Mouse (Mus musculus) hindbrain, embryonic 10.5 days (tissue): ENCODE results near the gene Slc8a3. TPM values are rescaled to one million over a fixed set of nuclear protein-coding genes. Genes with fewer than 3 reads are reported as not detected.
A peak's percentile ranks its signal among the peaks of the same experiment; 100 is the strongest.

Source experiments
- DNase-seq: peaks from one replicate; pipeline ENCODE4 v3.0.0-alpha.2; 2017; ENCODE audit warnings: low spot score
- H3K27ac ChIP-seq: fragments of 300-500 bp; sonication (generic); 2 replicates; pipeline ENCODE4 v1.5.1; 2016; ENCODE audit warnings: mild to moderate bottlenecking, moderate library complexity
- H3K27me3 ChIP-seq: fragments of 300-500 bp; sonication (generic); 2 replicates; pipeline ENCODE4 v1.6.1; 2016; ENCODE audit warnings: mild to moderate bottlenecking; ENCODE audit not compliant: poor library complexity, insufficient read depth, severe bottlenecking
- H3K36me3 ChIP-seq: fragments of 300-500 bp; sonication (generic); 2 replicates; pipeline ENCODE4 v1.6.1; 2016; ENCODE audit warnings: mild to moderate bottlenecking, moderate library complexity
- H3K4me1 ChIP-seq: fragments of 300-500 bp; sonication (generic); replicated peaks from 2 replicates; pipeline ENCODE4 v1.6.1; 2016; ENCODE audit warnings: mild to moderate bottlenecking
- H3K4me3 ChIP-seq: fragments of 300-500 bp; sonication (generic); 2 replicates; pipeline ENCODE4 v1.5.1; 2016; ENCODE audit warnings: mild to moderate bottlenecking, moderate library complexity
- H3K9me3 ChIP-seq: fragments of 300-500 bp; sonication (generic); 2 replicates; pipeline ENCODE4 v1.6.1; 2016; ENCODE audit warnings: mild to moderate bottlenecking, moderate library complexity
- WGBS: fragments of 180-500 bp; shearing (Covaris S2); methylation state at CpG from one replicate; pipeline ENCODE4 v1.1.7; 2016; 5-methylcytosine and 5-hydroxymethylcytosine counted together
- polyA plus RNA-seq: library from polyadenylated mRNA; unstranded; fragments of >200 nt; fragmentation: Nextera tagmentation; extraction: Ambion mirVana; gene quantifications from 2 replicates; pipeline ENCODE4 v1.2.1, GENCODE M21; 2016

Gene Slc8a3
- polyA plus RNA-seq, 1 experiment from 2014 or later, result 2.3 TPM

DNA sequence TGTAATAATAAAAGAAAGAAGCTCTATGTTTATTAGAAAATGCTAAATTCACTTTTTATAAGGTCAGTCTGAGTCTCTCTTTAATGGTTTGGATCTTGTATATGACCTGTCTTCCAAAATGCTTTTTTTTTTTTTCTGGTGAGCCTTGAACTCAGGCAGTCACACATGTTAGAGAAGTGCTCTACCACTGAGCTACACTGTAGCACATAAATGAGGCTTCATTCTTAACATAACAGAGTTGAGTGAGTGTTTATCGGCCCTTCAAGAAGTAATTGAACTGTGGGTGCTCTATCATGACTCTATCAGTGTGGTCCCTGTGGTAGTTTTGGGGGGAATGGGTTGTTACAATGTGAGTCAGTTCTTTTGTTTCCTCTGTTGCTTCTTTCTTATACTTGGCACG lies 139.0 kb downstream of the Slc8a3 start:
- H3K4me1 ChIP-seq, result no peaks in the 10 kb centered on the region
- 84% methylated on average over 2 of the region's 2 CpGs for WGBS
- H3K27me3 ChIP-seq, result peaks cover 7% of the 10 kb centered on the region
- H3K36me3 ChIP-seq, result no peaks in the 10 kb centered on the region
- DNase-seq, result no peak
- no peak overlapping the region for H3K4me3 ChIP-seq
- H3K9me3 ChIP-seq, result no peaks in the 10 kb centered on the region
- no peak overlapping the region for H3K27ac ChIP-seq

DNA sequence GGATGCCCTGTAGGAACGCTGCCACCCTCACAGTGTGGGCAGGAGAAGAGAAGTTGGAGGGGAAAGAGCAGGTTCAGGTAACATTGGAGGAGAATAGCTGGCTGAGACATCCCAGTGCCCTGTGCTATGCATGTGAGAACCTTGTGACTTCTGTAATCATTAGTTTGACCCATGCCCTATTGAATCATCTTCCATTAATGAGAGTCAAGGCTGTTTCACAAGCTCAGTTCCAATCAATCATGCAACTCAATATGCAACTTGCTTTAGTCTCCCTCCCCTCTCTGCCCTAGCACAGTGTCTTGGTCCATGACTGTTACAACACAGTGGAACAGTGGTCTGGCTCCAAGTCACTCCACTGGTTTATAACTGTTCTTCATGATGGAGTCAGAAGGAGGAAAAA lies 143.3 kb downstream of the Slc8a3 start:
- Histone ChIP-seq H3K4me3 (no peak overlapping the region), H3K36me3 (peaks cover 14% of the 10 kb centered on the region), H3K27me3 (no peaks in the 10 kb centered on the region), H3K4me1 (no peaks in the 10 kb centered on the region), H3K27ac (no peak overlapping the region), H3K9me3 (no peaks in the 10 kb centered on the region)
- 86% methylated on average over 1 of the region's 1 CpGs for WGBS
- no peak for DNase-seq

DNA sequence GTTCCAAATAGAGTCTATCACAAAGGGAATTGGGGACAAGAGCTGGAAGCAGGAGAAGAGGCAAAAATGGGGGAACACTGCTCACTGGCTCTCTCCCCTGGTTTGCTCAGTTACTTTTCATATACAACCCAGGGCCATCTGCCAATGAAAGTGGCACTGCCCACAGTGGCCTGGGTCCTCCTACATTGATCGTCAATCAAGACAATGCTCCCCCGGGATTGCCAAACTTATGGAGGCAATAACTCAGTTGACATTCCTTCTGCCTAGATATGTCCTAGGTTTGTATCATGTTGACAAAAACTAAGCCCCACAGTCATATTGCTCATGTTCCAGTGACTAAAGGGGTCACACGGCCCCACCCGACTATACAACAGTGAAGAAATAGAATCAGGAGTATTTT lies 144.0 kb downstream of the Slc8a3 start:
- Histone ChIP-seq H3K4me3 (no peak overlapping the region), H3K9me3 (no peaks in the 10 kb centered on the region)
- 91% methylated on average over 4 of the region's 4 CpGs for WGBS

DNA sequence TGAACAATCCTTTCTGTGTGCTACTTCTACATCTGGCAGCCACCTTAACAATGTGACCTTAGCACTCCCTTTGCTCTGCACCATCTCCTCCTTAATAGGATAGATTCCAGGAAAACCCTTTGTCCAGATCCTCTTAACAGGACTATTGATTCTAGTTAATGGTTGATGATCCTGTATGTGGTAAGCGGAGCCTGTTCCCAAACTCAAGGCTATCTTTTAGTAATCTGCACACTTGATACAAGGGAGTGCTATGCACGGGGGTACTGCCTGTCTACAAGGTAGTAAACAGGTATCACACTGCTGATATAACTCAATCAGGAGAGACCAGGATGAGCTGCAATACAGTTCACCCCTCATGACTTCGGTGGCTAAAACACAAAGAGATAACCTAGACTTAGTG lies 144.6 kb downstream of the Slc8a3 start:
- Histone ChIP-seq H3K4me1 (no peaks in the 10 kb centered on the region), H3K9me3 (no peaks in the 10 kb centered on the region), H3K27ac (no peak overlapping the region), H3K27me3 (no peaks in the 10 kb centered on the region), H3K36me3 (peaks cover 21% of the 10 kb centered on the region), H3K4me3 (no peak overlapping the region)
- no peak for DNase-seq
- WGBS, result 89% methylated on average over 3 of the region's 3 CpGs

More for the DNA sequence above, 144.0 kb downstream of the Slc8a3 start:
- peaks cover 17% of the 10 kb centered on the region for H3K36me3 ChIP-seq
- H3K27ac ChIP-seq, result no peak overlapping the region
- no peak for DNase-seq
- no peaks in the 10 kb centered on the region for H3K4me1 ChIP-seq
- H3K27me3 ChIP-seq, result no peaks in the 10 kb centered on the region

DNA sequence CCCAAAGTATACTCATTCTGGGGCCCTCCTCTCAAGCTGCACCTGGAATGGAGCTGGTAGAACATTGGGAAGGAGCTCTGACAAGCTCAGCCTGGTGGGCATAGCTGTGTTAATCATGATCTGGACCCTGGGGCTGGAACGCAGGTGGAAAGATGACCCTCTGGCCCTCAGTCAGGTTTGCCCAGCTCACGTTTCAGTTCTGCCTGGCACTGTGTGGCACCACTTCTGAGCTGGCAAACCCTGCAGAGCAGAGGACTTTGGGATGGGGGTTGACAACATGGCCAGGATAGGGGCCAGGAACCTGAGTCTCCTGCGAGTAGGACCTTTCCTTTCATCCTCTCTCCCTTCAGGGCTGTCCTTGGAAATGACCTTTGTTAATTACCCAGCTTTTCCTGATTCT lies 146.3 kb downstream of the Slc8a3 start:
- Histone ChIP-seq H3K4me1 (no peaks in the 10 kb centered on the region), H3K27me3 (no peaks in the 10 kb centered on the region), H3K27ac (no peak overlapping the region), H3K36me3 (peaks cover 23% of the 10 kb centered on the region), H3K4me3 (no peak overlapping the region), H3K9me3 (no peaks in the 10 kb centered on the region)
- 90% methylated on average over 3 of the region's 3 CpGs for WGBS
- DNase-seq, result no peak

DNA sequence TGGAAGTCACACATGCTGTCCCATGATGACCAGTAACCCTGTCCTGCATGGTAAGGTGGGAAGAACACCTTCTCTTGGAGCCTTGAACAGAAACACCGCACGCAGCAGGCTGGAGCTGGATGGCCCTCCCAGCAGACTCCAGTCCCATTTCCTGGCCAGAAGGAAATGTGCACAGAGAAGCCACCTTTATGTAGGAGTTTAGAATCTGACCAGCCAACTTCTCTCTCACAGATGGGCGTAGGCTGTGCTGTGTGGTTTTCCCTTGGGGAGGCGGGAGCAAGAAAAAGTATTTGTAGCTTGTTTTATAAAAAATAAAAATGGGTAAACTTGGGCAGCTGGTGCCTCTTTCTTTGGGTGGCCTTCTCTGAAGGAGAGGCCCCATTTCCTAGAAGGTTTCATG lies 146.9 kb downstream of the Slc8a3 start:
- no peak overlapping the region for H3K4me3 ChIP-seq
- H3K27ac ChIP-seq, result no peak overlapping the region
- peaks cover 23% of the 10 kb centered on the region for H3K36me3 ChIP-seq
- no peak for DNase-seq
- H3K4me1 ChIP-seq, result no peaks in the 10 kb centered on the region
- no peaks in the 10 kb centered on the region for H3K27me3 ChIP-seq
- no peaks in the 10 kb centered on the region for H3K9me3 ChIP-seq
- 92% methylated on average over 4 of the region's 4 CpGs for WGBS

DNA sequence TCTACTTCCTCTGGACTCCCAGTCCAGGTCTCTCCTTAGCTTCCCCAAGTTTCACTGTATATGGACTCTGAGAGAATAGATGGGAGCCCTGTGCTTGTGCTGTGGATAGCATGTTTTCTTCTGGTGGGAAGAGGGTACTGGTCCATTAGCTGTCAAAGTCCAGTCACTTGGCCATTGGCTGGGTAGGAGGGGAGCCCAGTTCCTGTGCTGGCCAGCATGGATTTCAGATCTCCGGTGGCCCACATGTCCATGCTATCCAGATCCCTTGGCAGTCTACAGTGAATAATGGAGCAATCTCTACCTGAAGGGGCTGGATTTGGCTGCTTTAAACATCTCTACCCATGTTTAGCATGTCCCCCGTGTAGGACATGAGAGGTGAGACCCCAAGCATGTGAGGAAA lies 148.0 kb downstream of the Slc8a3 start:
- DNase-seq, result no peak

DNA sequence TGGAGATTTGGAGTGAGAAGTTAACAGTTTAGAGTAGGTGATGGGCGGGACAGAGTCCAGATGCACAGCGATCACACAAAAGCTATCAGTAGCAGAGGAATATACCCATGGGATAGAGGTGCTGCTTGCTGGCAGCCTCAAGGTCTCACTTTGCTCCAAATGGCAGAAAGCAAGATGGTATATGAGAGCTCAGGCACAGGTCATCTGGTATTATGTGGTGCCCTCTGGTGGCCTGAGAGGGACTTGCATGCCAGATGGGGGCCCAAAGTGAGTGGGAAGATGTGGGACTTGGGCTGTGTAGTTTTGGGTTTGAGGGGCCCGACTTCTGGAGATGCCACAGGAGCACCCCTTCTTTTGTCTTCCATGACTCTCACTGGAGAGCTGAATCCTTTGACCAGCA lies 150.9 kb downstream of the Slc8a3 start:
- Histone ChIP-seq H3K4me3 (no peak overlapping the region), H3K9me3 (no peaks in the 10 kb centered on the region), H3K4me1 (no peaks in the 10 kb centered on the region), H3K27ac (no peak overlapping the region), H3K36me3 (peaks cover 50% of the 10 kb centered on the region), H3K27me3 (no peaks in the 10 kb centered on the region)
- 60% methylated on average over 3 of the region's 3 CpGs for WGBS
- peak; percentile 75 for DNase-seq

More for the DNA sequence above, 148.0 kb downstream of the Slc8a3 start:
- Histone ChIP-seq H3K4me1 (no peaks in the 10 kb centered on the region), H3K36me3 (peaks cover 33% of the 10 kb centered on the region), H3K27me3 (no peaks in the 10 kb centered on the region), H3K4me3 (no peak overlapping the region), H3K27ac (no peak overlapping the region), H3K9me3 (no peaks in the 10 kb centered on the region)
- 91% methylated on average over 2 of the region's 2 CpGs for WGBS

DNA sequence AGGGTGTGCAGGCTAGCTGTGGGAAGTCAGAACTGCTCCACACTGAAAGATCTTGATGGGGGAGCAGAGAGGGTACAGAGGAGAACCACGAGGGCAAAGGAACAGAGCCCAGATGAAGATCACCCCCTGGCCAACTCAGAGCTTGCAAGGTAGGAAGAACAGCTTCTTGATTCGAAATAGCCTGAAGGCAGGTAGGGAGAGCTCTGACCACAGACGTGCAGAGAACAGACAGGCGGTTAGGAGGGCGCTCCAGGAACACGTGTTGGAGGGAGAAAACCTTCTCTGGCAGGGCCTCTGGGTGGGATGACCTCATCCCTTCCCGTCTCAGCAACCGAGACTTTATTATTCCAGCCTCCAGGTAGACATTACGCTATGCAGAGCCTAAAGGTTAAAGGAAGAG lies 157.7 kb downstream of the Slc8a3 start:
- H3K27me3 ChIP-seq, result no peaks in the 10 kb centered on the region
- no peaks in the 10 kb centered on the region for H3K9me3 ChIP-seq
- peaks cover 51% of the 10 kb centered on the region for H3K36me3 ChIP-seq
- no peak overlapping the region; the same call in 1 of the 2 replicates for H3K27ac ChIP-seq
- DNase-seq, result no peak
- H3K4me1 ChIP-seq, result peaks cover 10% of the 10 kb centered on the region
- 65% methylated on average over 9 of the region's 9 CpGs for WGBS
- H3K4me3 ChIP-seq, result no peak overlapping the region

DNA sequence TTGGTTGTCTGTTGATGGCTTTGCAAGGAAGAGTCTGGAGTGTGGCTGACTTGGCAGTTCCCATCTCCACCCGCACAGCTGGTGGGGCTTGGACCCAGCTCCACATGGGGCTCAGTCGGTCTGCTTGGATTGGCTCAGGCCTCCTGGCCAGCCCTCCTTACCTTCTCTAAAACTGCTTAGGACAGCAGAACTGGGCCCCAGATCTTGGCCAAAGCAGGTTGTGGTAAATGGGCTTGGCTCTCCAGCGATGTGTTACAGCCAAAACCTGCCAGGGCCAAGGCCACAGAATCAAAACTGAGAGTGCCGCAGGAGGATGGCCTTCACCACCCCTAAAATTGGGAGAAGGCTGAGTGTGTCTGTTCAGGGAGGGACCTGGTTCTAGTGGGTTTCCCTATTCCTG lies 159.1 kb downstream of the Slc8a3 start:
- peaks cover 10% of the 10 kb centered on the region for H3K4me1 ChIP-seq
- 95% methylated on average over 4 of the region's 4 CpGs for WGBS
- H3K27me3 ChIP-seq, result no peaks in the 10 kb centered on the region
- no peak overlapping the region for H3K27ac ChIP-seq
- H3K36me3 ChIP-seq, result peaks cover 43% of the 10 kb centered on the region
- no peak overlapping the region for H3K4me3 ChIP-seq
- DNase-seq, result no peak
- H3K9me3 ChIP-seq, result no peaks in the 10 kb centered on the region

DNA sequence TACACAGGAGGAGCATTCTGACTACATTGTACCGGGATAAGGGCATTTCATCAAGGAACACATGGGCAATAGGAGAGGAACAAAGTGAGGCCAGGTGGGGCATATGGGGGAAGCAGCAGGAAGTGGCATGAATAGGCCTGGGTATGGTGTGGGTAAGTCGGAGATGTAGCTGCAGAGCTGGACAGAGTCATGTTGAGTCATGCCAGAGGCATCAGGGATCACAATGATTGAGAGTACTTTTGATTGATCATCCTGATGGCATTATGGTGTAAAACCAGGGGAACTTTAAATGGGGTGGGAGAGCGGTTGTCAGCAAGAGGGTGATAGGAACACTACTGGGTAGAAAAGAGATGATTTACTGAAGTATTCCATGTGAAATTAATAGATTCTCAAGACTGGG lies 160.0 kb downstream of the Slc8a3 start:
- Histone ChIP-seq H3K4me3 (no peak overlapping the region), H3K4me1 (peaks cover 15% of the 10 kb centered on the region), H3K27me3 (no peaks in the 10 kb centered on the region), H3K27ac (no peak overlapping the region), H3K36me3 (peaks cover 35% of the 10 kb centered on the region), H3K9me3 (no peaks in the 10 kb centered on the region)
- no peak for DNase-seq
- WGBS, result 85% methylated on average over 3 of the region's 3 CpGs

DNA sequence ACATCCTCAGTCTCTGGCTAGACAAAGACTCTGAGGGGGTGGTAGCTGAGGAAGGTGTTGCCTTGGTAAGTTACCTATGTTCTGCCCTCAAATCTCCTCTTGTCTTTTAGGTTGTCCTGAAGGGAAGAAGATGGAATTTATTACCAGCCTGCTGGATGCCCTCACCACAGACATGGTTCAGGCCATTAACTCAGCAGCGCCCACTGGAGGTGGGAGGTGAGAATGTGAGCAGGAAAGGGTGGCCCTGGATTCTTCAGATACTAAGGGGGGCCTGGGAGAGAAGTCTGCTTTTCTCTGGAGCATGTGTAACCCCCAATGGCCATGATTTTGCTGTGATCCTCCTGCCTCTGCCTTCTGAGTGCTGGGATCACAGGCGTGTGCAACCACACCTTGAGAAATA lies 162.9 kb downstream of the Slc8a3 start:
- H3K9me3 ChIP-seq, result no peaks in the 10 kb centered on the region
- no peaks in the 10 kb centered on the region for H3K27me3 ChIP-seq
- DNase-seq, result no peak
- WGBS, result 85% methylated on average over 2 of the region's 2 CpGs
- H3K4me3 ChIP-seq, result no peak overlapping the region
- H3K4me1 ChIP-seq, result peaks cover 30% of the 10 kb centered on the region
- H3K27ac ChIP-seq, result no peak overlapping the region
- peaks cover 45% of the 10 kb centered on the region for H3K36me3 ChIP-seq

DNA sequence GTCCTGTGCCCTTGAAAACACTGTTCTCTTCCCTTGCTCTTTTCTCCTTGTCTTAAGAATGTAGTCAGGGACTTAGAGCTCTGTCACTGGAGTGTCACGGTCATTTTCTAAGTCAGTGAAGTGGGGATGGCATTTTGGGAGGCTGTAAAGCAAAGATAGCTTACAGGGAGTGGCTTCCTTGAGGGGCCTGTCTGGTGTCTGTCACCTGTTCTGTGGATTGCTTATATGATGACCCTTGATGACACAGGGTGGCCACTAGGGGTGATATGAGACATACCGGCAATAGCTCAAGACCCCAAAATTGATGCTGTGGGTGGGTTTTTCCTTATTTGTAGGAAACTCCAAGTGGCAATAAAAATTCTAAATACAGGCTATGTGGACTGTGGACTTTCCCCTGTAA lies 164.5 kb downstream of the Slc8a3 start:
- H3K9me3 ChIP-seq, result no peaks in the 10 kb centered on the region
- peaks cover 38% of the 10 kb centered on the region for H3K36me3 ChIP-seq
- 74% methylated on average over 2 of the region's 2 CpGs for WGBS
- H3K27ac ChIP-seq, result 0 out of 2 replicates have a peak overlapping the region, but pooled peaks have one; percentile 29
- H3K27me3 ChIP-seq, result no peaks in the 10 kb centered on the region
- peaks cover 30% of the 10 kb centered on the region for H3K4me1 ChIP-seq
- no peak overlapping the region for H3K4me3 ChIP-seq
- DNase-seq, result no peak

DNA sequence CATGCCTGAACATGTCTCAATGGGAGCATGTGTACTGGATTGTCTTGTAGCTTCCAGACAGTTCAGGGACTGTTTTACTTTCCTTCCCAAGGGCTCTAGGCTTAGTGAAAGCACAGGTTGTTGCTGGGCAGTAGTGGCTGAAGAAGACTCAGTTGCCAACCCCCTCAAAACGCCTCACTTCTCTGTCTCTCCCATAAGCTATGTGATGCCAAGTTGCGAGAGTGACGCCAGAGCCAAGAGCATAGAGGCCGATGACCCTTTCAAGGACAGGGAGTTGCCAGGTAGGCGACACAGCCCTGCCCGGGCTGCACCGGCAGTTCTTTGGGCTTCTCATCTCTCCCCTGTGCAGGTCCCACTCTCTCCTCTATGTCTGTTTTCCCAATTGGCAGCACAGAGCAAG lies 164.9 kb downstream of the Slc8a3 start:
- H3K4me3 ChIP-seq, result no peak overlapping the region
- no peak for DNase-seq
- H3K36me3 ChIP-seq, result peaks cover 34% of the 10 kb centered on the region
- 0 out of 2 replicates have a peak overlapping the region, but pooled peaks have one; percentile 29 for H3K27ac ChIP-seq
- no peaks in the 10 kb centered on the region for H3K9me3 ChIP-seq
- peaks cover 30% of the 10 kb centered on the region for H3K4me1 ChIP-seq
- no peaks in the 10 kb centered on the region for H3K27me3 ChIP-seq
- WGBS, result 93% methylated on average over 7 of the region's 7 CpGs
